Mouse (Mus musculus) CH12.LX (cell line): ENCODE results near the gene Stk32c. TPM values are rescaled to one million over a fixed set of nuclear protein-coding genes. Genes with fewer than 3 reads are reported as not detected.

Experiments
- DNase-seq: peaks from one replicate; pipeline ENCODE4 v3.0.0-alpha.2; 2013; ENCODE audit errors: extremely low read depth
- H3K27ac ChIP-seq: 2 replicates; pipeline ENCODE4 v1.5.1; 2012; ENCODE audit warnings: low read depth, mild to moderate bottlenecking, control low read depth, moderate library complexity; ENCODE audit not compliant: insufficient read depth
- H3K27me3 ChIP-seq: replicated peaks from 2 replicates; pipeline ENCODE3; 2012; ENCODE audit warnings: inconsistent platforms
- H3K36me3 ChIP-seq, 2 experiments: replicated peaks in 1 of 2; 2 replicates each; pipeline versions ENCODE3 to v1.6.1; 2012; ENCODE audit warnings: inconsistent platforms in 1 of 2, low read length in 1 of 2, mild to moderate bottlenecking in 1 of 2, mixed read lengths in 1 of 2, moderate library complexity in 1 of 2; ENCODE audit not compliant: control insufficient read depth in 1 of 2, insufficient read depth in 1 of 2
- H3K4me1 ChIP-seq, 2 experiments: 2 replicates each; pipeline ENCODE4 v1.6.1; 2012; ENCODE audit warnings: inconsistent platforms in 1 of 2, moderate library complexity in 1 of 2; ENCODE audit not compliant: insufficient read depth in 2 of 2, control insufficient read depth in 1 of 2
- H3K4me2 ChIP-seq: 2 replicates; pipeline ENCODE4 v1.6.1; 2012; ENCODE audit warnings: low read depth, mild to moderate bottlenecking, control low read depth; ENCODE audit not compliant: poor library complexity, insufficient read depth, severe bottlenecking
- H3K4me3 ChIP-seq, 3 experiments: fragments of 150-350 bp in 1 of 3; sonication (generic) in 1 of 3; replicated peaks in 1 of 3; 2 replicates each; pipeline versions ENCODE3 to v1.5.1; 2011 to 2012; ENCODE audit warnings: low read depth in 2 of 3, low read length in 2 of 3, mild to moderate bottlenecking in 2 of 3, moderate library complexity in 2 of 3, control low read depth in 1 of 3, improper control_type of control experiment in 1 of 3, inconsistent platforms in 1 of 3, mixed read lengths in 1 of 3; ENCODE audit not compliant: poor library complexity in 1 of 3
- H3K79me2 ChIP-seq: replicated peaks from 2 replicates; pipeline ENCODE4 v1.6.1; 2012; ENCODE audit warnings: mild to moderate bottlenecking, moderate library complexity; ENCODE audit not compliant: control insufficient read depth, poor library complexity, insufficient read depth, severe bottlenecking; ENCODE audit errors: extremely low read depth
- H3K9ac ChIP-seq: 2 replicates; pipeline ENCODE4 v1.6.1; 2012; ENCODE audit warnings: low read depth, mild to moderate bottlenecking, control low read depth, moderate library complexity; ENCODE audit not compliant: insufficient read depth
- H3K9me3 ChIP-seq: replicated peaks from 2 replicates; pipeline ENCODE3; 2012; ENCODE audit warnings: low read length, inconsistent platforms, mixed read lengths
- BHLHE40 ChIP-seq: IDR thresholded peaks from 2 replicates; pipeline ENCODE4 v1.6.1; 2011; ENCODE audit warnings: mild to moderate bottlenecking, low read depth, low read length, improper control_type of control experiment
- CHD2 ChIP-seq: IDR thresholded peaks from 2 replicates; pipeline ENCODE4 v1.6.1; 2011; ENCODE audit warnings: low read length, improper control_type of control experiment
- CTCF ChIP-seq, 2 experiments: IDR thresholded peaks in 1 of 2; conservative IDR thresholded peaks in 1 of 2; 2 replicates each; pipeline ENCODE4 v1.5.1; 2011 to 2012; ENCODE audit warnings: low read depth in 2 of 2, low read length in 2 of 2, improper control_type of control experiment in 1 of 2, inconsistent platforms in 1 of 2, mild to moderate bottlenecking in 1 of 2, moderate library complexity in 1 of 2
- EP300 ChIP-seq: IDR thresholded peaks from 2 replicates; pipeline ENCODE4 v1.6.1; 2011; ENCODE audit warnings: low read length, improper control_type of control experiment
- ETS1 ChIP-seq: conservative IDR thresholded peaks from 2 replicates; pipeline ENCODE4 v1.6.1; 2012; ENCODE audit warnings: low read depth, mild to moderate bottlenecking, inconsistent platforms, low read length, improper control_type of control experiment, moderate library complexity
- GABPA ChIP-seq: IDR thresholded peaks from 2 replicates; pipeline ENCODE4 v1.6.1; 2012; ENCODE audit warnings: low read depth, low read length, improper control_type of control experiment, inconsistent platforms; ENCODE audit not compliant: insufficient replicate concordance
- IRF4 ChIP-seq: IDR thresholded peaks from 2 replicates; pipeline ENCODE4 v1.6.1; 2014; ENCODE audit warnings: low read depth, mild to moderate bottlenecking, inconsistent platforms, low read length, improper control_type of control experiment
- JUND ChIP-seq: conservative IDR thresholded peaks from 2 replicates; pipeline ENCODE4 v1.6.1; 2011; ENCODE audit warnings: low read depth, low read length, improper control_type of control experiment
- KAT2A ChIP-seq: IDR thresholded peaks from 2 replicates; pipeline ENCODE4 v1.6.1; 2012; ENCODE audit warnings: low read length, improper control_type of control experiment, inconsistent platforms; ENCODE audit not compliant: insufficient replicate concordance
- MAZ ChIP-seq: IDR thresholded peaks from 2 replicates; pipeline ENCODE4 v1.6.1; 2012; ENCODE audit warnings: low read depth, mild to moderate bottlenecking, inconsistent platforms, low read length, improper control_type of control experiment, moderate library complexity
- PAX5 ChIP-seq: IDR thresholded peaks from 2 replicates; pipeline ENCODE4 v1.6.1; 2012; ENCODE audit warnings: low read length, inconsistent platforms, mixed read lengths
- POLR2A ChIP-seq: IDR thresholded peaks from 2 replicates; pipeline ENCODE4 v1.6.1; 2011; ENCODE audit warnings: low read depth, mild to moderate bottlenecking, improper control_type of control experiment, low read length
- RCOR1 ChIP-seq: conservative IDR thresholded peaks from 2 replicates; pipeline ENCODE4 v1.6.1; 2012; ENCODE audit warnings: low read depth, mild to moderate bottlenecking, inconsistent platforms, low read length, improper control_type of control experiment
- UBTF ChIP-seq: IDR thresholded peaks from 2 replicates; pipeline ENCODE4 v1.6.1; 2012; ENCODE audit warnings: low read depth, mild to moderate bottlenecking, inconsistent platforms, low read length, improper control_type of control experiment, moderate library complexity
- USF2 ChIP-seq: conservative IDR thresholded peaks from 2 replicates; pipeline ENCODE4 v1.6.1; 2011; ENCODE audit warnings: low read depth, low read length, improper control_type of control experiment
- ZC3H11A ChIP-seq: IDR thresholded peaks from 2 replicates; pipeline ENCODE4 v1.6.1; 2012; ENCODE audit warnings: low read depth, mild to moderate bottlenecking, inconsistent platforms, low read length, improper control_type of control experiment
- ZKSCAN1 ChIP-seq: IDR thresholded peaks from 2 replicates; pipeline ENCODE4 v1.6.1; 2012; ENCODE audit warnings: low read depth, inconsistent platforms, low read length, improper control_type of control experiment, borderline replicate concordance
- ZMIZ1 ChIP-seq: IDR thresholded peaks from 2 replicates; pipeline ENCODE4 v1.6.1; 2012; ENCODE audit warnings: low read depth, mild to moderate bottlenecking, inconsistent platforms, low read length, improper control_type of control experiment
- ZNF384 ChIP-seq: IDR thresholded peaks from 2 replicates; pipeline ENCODE4 v1.6.1; 2012; ENCODE audit warnings: low read depth, low read length, improper control_type of control experiment, inconsistent platforms
- dilution Hi-C: fragments of 300-500 bp; cut with MboI; formaldehyde crosslinking; loops from 2 replicates; pipeline ENCODE4 v1.14.3; 2020; ENCODE audit warnings: low sequenced_read_pairs; ENCODE audit not compliant: extremely low pct_unique_long_range_greater_than_20kb, extremely low pct_ligation_motif_present
- in situ Hi-C: fragments of 300-500 bp; cut with MboI; formaldehyde crosslinking; loops from 3 replicates; pipeline ENCODE4 v1.14.3; 2019; ENCODE audit warnings: low sequenced_read_pairs, low pct_ligation_motif_present, low pct_unique_long_range_greater_than_20kb, mixed read lengths
- polyA plus RNA-seq: library from polyadenylated mRNA; unstranded; fragments of >175 nt; gene quantifications from 2 replicates; pipeline ENCODE4 v1.2.1, GENCODE M21; 2012; ENCODE audit warnings: low read depth; ENCODE audit not compliant: insufficient read length
- total RNA-seq, 2 experiments: library from RNA; depleted of rRNA; stranded (reverse); fragments of 300-350 nt in 1 of 2; fragments of >200 nt in 1 of 2; gene quantifications; 2 replicates each; pipeline ENCODE4 v1.2.3; 2012 to 2014

Gene Stk32c
- total and polyA plus RNA-seq, 3 experiments, result not detected

DNA sequence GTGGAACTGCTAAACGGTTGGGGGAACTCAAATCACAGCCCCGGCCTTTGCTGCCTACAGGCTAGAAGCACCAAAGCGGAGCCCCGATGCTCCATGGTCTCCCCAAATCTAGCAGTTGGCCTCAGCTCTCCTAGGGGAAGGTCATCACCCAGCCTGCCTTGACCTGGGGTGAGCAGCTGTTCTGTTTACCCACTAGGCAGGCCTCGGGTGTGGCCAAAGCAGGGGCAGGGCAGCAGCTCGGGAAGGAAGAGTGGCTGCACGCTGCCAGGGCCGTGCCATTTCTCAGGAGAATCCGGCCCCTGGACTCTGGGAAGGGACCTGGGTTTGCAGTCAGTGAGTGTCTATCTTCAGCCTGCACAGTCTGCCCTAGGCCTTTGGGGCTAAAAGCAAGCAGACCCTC lies 39.9 kb upstream of the Stk32c start:
- dilution Hi-C loops, result no loop called here
- Histone ChIP-seq H3K79me2 (no peaks in the 10 kb centered on the region), H3K27me3 (peaks cover 98% of the 10 kb centered on the region), H3K27ac (no peak overlapping the region), H3K9me3 (no peaks in the 10 kb centered on the region), H3K4me1 (peaks cover 0 to 8% of the 10 kb centered on the region in 2 experiments; a peak in 2 of 4 replicates), H3K9ac (no peak overlapping the region), H3K36me3 (no peaks in the 10 kb centered on the region), H3K4me2 (no peak overlapping the region), H3K4me3 (no peak overlapping the region)
- DNase-seq, result no peak
- TF ChIP-seq UBTF (no peak), ZKSCAN1 (no peak), PAX5 (no peak), JUND (no peak), POLR2A (no peak), USF2 (no peak)
- in situ Hi-C loops, result no loop called here

- TF ChIP-seq PAX5 (no peak), ETS1 (no peak), ZNF384 (no peak), CHD2 (no peak), IRF4 (no peak), ZMIZ1 (no peak), BHLHE40 (no peak), EP300 (no peak), ZC3H11A (no peak), GABPA (no peak), RCOR1 (no peak), CTCF (conservative IDR thresholded peaks at IDR 0.05 in 1 of 2, IDR thresholded peaks at IDR 0.05 in 1 of 2; ENCODE audit: low read depth in 2 of 2, low read length in 2 of 2) (no peak), UBTF (no peak), POLR2A (no peak), JUND (no peak), KAT2A (no peak), MAZ (no peak)
- TF ChIP-seq, all 38 proteins: peak for 0
- H3K4me2 ChIP-seq, result no peak overlapping the region
- H3K9ac ChIP-seq, result no peak overlapping the region
- no peak overlapping the region for H3K27ac ChIP-seq
- H3K9me3 ChIP-seq, result no peaks in the 10 kb centered on the region
- DNase-seq, result no peak
- in situ Hi-C loops, result no loop called here
- peaks cover 0 to 12% of the 10 kb centered on the region in 2 experiments; a peak in 3 of 4 replicates for H3K4me1 ChIP-seq
- H3K4me3 ChIP-seq, result no peak overlapping the region
- no peaks in the 10 kb centered on the region for H3K36me3 ChIP-seq
- no peaks in the 10 kb centered on the region for H3K79me2 ChIP-seq
- dilution Hi-C loops, result no loop called here
- H3K27me3 ChIP-seq, result peaks cover 98% of the 10 kb centered on the region
Measured at GRCm38 (mm10) chr7:139252566-139252965, 39.5 kb upstream of the Stk32c start.
